Mouse (Mus musculus) limb, embryonic 13.5 days (tissue): Measurements from ENCODE around the gene Zbtb16. TPM values are rescaled to one million over a fixed set of nuclear protein-coding genes. Genes with fewer than 3 reads are reported as not detected.

Experiments
- ATAC-seq: fragments of 200-750 bp; cut with Nextera tagmentation; 2 replicates; pipeline ENCODE4 v1.8.0; 2017; ENCODE audit warnings: low read depth, moderate number of reproducible peaks, moderate TSS enrichment; ENCODE audit not compliant: low FRiP score
- H3K27ac ChIP-seq: fragments of 300-500 bp; sonication (generic); 2 replicates; pipeline ENCODE4 v1.5.1; 2015; ENCODE audit warnings: inconsistent platforms, mild to moderate bottlenecking, moderate library complexity
- H3K27me3 ChIP-seq: fragments of 300-500 bp; sonication (generic); 2 replicates; pipeline ENCODE4 v1.6.1; 2015; ENCODE audit warnings: mild to moderate bottlenecking, inconsistent platforms
- H3K36me3 ChIP-seq: fragments of 300-500 bp; sonication (generic); 2 replicates; pipeline ENCODE4 v1.6.1; 2015; ENCODE audit warnings: inconsistent platforms, mild to moderate bottlenecking, moderate library complexity
- H3K4me1 ChIP-seq: fragments of 300-500 bp; sonication (generic); 2 replicates; pipeline ENCODE4 v1.6.1; 2015; ENCODE audit warnings: inconsistent platforms
- H3K4me2 ChIP-seq: fragments of 300-500 bp; sonication (generic); replicated peaks from 2 replicates; pipeline ENCODE4 v1.6.1; 2015; ENCODE audit warnings: inconsistent platforms, mild to moderate bottlenecking, moderate library complexity
- H3K4me3 ChIP-seq: fragments of 300-500 bp; sonication (generic); 2 replicates; pipeline ENCODE4 v1.5.1; 2015; ENCODE audit warnings: moderate library complexity, mild to moderate bottlenecking, inconsistent platforms
- H3K9ac ChIP-seq: fragments of 300-500 bp; sonication (generic); 2 replicates; pipeline ENCODE4 v1.6.1; 2015; ENCODE audit warnings: mild to moderate bottlenecking, inconsistent platforms
- H3K9me3 ChIP-seq: fragments of 300-500 bp; sonication (generic); 2 replicates; pipeline ENCODE4 v1.6.1; 2016; ENCODE audit warnings: inconsistent platforms
- WGBS: fragments of 180-500 bp; shearing (Covaris S2); methylation state at CpG from one replicate; pipeline ENCODE4 v1.1.7; 2015; 5-methylcytosine and 5-hydroxymethylcytosine counted together
- polyA plus RNA-seq: library from polyadenylated mRNA; unstranded; fragments of >200 nt; fragmentation: Nextera tagmentation; extraction: Ambion mirVana; gene quantifications from 2 replicates; pipeline ENCODE4 v1.2.1, GENCODE M21; 2015

The Zbtb16 gene
- polyA plus RNA-seq, 1 experiment from 2014 or later = 1.1 TPM

DNA sequence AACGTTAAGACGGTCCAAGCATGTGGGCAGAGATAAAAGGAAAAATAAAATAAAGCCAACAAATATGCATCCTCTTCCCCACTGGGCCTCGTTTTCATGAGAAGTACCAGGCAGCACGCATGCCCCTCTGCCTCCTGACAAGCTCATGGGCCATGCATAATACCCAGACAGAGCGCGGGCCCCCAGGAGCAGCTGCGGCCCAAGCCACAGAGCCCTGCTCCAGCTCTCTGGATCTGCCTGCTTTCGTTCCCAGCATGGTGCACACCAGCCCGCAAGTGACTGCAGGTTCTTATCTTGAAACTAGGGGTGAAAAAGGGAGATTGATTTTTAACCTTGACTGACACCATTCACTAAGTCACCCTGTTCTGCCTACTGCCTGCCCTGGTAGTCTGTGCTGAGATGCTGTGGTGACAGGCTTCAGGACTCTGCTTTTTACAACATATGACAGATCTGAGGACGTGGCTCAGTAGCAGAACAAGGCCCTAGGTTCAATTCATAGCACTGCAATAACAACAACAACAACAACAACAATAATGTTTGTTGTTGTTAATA lies 79.7 kb downstream of the Zbtb16 start:
- Histone ChIP-seq H3K9me3 (no peaks in the 10 kb centered on the region), H3K27me3 (peaks cover 38% of the 10 kb centered on the region), H3K4me3 (no peak overlapping the region), H3K4me2 (no peak overlapping the region), H3K27ac (no peak overlapping the region), H3K4me1 (peaks cover 65% of the 10 kb centered on the region), H3K36me3 (no peaks in the 10 kb centered on the region), H3K9ac (no peak overlapping the region)
- 19% methylated on average over 10 of the region's 10 CpGs for WGBS
- no peak for ATAC-seq

DNA sequence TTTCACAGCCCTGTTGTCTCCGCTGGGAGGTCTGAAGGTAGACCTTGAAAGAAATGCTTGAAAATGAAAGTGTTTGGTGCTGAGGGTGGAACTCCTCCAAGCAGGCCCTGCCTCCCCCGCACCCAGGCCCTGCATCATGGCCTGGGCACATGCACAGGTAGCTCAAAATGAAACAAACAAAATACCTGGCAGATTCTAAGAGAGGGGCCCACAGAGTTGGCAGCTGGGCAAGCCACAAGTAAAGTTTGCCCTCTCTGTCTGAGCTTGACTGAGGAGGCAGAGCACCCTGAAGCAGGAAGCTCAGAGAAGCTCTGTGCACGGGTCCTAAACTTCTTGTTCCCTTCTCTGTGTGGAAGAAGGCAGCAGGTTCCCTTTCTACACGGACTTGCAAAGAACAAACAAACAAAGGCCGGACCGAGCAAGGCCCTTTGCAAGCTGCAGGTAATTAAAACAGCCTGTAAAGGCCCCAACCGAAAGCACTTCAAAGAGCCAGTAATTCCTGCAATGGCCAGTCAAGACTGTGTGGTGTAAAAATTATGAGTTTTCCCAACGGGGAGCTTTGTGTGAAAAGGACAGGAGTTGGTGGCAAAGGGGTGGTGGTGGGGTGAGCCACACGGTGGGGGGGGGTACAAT lies 80.5 kb downstream of the Zbtb16 start:
- WGBS = 16% methylated on average over 9 of the region's 9 CpGs
- peaks cover 57% of the 10 kb centered on the region for H3K4me1 ChIP-seq
- no peak overlapping the region for H3K9ac ChIP-seq
- H3K9me3 ChIP-seq = no peaks in the 10 kb centered on the region
- no peak overlapping the region for H3K4me2 ChIP-seq
- no peak for ATAC-seq
- H3K4me3 ChIP-seq = no peak overlapping the region
- no peaks in the 10 kb centered on the region for H3K36me3 ChIP-seq
- peaks cover 46% of the 10 kb centered on the region for H3K27me3 ChIP-seq
- H3K27ac ChIP-seq = peak overlapping the region; percentile 33; the same call in 1 of the 2 replicates

DNA sequence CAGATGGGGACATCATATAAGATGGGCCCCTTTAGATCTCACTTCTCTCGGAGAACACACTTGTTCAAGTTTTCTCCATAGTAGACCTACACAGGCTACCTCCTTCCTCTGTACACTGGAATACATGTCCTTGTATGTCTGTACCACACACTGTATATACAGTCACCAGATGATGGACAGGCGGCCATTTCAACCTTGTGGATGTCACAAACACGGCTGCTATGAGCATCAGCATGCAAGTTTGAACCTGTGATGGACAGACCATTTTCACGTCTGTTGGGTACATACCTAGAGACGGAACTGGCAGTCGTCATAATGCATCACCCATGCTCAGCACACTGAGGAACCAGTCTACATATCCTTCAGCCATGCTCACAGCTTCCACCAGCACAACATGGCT lies 81.6 kb downstream of the Zbtb16 start:
- ATAC-seq = no peak
- WGBS = 88% methylated on average over 6 of the region's 6 CpGs
- peaks cover 46% of the 10 kb centered on the region for H3K27me3 ChIP-seq
- no peak overlapping the region for H3K9ac ChIP-seq
- no peak overlapping the region for H3K27ac ChIP-seq
- no peak overlapping the region for H3K4me2 ChIP-seq
- no peak overlapping the region for H3K4me3 ChIP-seq
- no peaks in the 10 kb centered on the region for H3K36me3 ChIP-seq
- no peaks in the 10 kb centered on the region for H3K9me3 ChIP-seq
- H3K4me1 ChIP-seq = peaks cover 46% of the 10 kb centered on the region

DNA sequence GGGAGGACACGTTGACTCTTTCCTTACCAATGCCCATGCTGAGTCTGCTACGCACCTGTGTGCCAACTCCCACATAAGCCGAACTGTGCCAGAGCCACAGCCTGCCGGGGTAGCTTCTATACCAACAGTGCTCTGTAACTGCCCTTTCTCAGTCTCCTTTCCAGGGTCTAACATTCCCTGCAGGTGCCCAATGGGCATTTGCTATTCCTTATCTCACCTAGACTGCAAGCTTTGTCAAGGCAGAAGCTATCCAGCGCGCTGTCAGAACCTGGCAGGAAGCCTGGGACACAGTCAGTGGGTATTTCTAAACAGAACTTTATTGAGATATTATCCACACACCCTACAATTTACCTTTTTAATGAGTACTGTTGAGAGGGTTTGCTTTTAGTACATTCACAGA lies 82.1 kb downstream of the Zbtb16 start:
- peaks cover 43% of the 10 kb centered on the region for H3K4me1 ChIP-seq
- ATAC-seq = no peak
- 93% methylated on average over 6 of the region's 6 CpGs for WGBS
- H3K4me2 ChIP-seq = no peak overlapping the region
- no peak overlapping the region for H3K27ac ChIP-seq
- no peak overlapping the region for H3K9ac ChIP-seq
- H3K4me3 ChIP-seq = no peak overlapping the region
- no peaks in the 10 kb centered on the region for H3K36me3 ChIP-seq
- no peaks in the 10 kb centered on the region for H3K9me3 ChIP-seq
- peaks cover 43% of the 10 kb centered on the region for H3K27me3 ChIP-seq

DNA sequence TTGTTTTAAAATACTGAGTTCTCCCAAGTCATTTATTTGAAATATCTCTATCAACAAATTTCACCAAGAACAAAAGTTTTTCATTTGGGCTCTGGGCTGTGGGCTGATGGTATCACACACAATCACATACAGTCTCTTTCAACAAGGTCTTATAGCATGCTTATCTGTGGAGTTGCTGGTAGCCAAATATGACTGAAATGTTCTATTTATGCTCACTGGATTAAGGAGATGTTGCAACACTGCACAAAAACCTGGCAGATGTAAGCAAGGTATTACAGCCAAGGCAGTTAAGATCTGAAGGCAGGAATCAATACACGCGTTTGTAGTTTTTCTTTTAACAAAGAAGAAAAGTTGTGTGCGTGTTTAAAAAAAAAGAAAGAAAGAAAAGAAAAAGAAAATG lies 84.1 kb downstream of the Zbtb16 start:
- Histone ChIP-seq H3K9ac (no peak overlapping the region), H3K4me3 (no peak overlapping the region), H3K4me2 (no peak overlapping the region), H3K27ac (no peak overlapping the region), H3K27me3 (peaks cover 40% of the 10 kb centered on the region), H3K4me1 (peaks cover 23% of the 10 kb centered on the region), H3K9me3 (0 out of 2 replicates have a peak, but pooled peaks cover 3% of the 10 kb centered on the region), H3K36me3 (no peaks in the 10 kb centered on the region)
- no peak for ATAC-seq
- WGBS = 87% methylated on average over 3 of the region's 3 CpGs

DNA sequence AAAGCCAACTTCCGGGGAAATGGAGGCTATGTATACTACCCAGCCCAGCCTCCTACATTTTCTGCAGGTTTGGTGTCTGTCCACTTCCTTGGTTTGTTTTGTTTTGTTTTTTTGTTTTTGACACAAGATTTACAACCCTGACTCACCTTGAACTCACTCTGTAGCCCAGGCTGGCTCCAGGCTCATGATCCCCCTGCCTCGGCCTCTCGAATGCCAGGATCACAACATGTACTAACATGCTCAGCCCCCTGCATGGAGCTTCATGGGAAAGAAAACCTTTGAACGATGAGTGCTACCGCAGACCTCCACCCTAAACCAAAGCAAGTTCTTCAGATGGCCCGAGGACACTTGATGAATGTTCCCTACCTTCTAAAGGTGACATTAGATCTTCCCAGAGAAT lies 86.4 kb downstream of the Zbtb16 start:
- WGBS = 90% methylated on average over 6 of the region's 6 CpGs

DNA sequence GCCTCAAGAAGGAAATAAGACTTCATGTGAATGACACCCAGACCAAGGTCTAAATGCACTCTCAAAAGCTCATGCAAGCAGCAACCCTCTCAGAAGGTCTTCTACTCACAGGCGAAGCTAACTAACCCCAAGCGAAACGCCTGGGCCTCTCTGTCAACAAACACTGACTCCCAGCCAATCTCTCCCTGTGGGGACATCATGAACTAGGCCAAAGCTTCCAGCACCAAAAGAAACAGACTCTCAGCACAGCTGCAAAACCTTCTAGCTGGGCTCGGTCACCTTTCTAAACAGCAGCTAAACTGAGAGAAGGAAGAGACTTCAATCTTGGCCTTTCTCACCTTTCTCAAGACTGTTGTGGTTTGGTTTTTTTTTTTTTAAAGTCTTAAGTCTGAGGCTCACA lies 86.9 kb downstream of the Zbtb16 start:
- H3K4me2 ChIP-seq = no peak overlapping the region
- no peak for ATAC-seq
- WGBS = 83% methylated on average over 4 of the region's 4 CpGs

More for the DNA sequence above, 86.4 kb downstream of the Zbtb16 start:
- Histone ChIP-seq H3K4me1 (peaks cover 10% of the 10 kb centered on the region), H3K9me3 (0 out of 2 replicates have a peak, but pooled peaks cover 3% of the 10 kb centered on the region), H3K36me3 (no peaks in the 10 kb centered on the region), H3K27me3 (peaks cover 39% of the 10 kb centered on the region), H3K4me3 (no peak overlapping the region), H3K27ac (no peak overlapping the region), H3K9ac (no peak overlapping the region), H3K4me2 (no peak overlapping the region)
- no peak for ATAC-seq

DNA sequence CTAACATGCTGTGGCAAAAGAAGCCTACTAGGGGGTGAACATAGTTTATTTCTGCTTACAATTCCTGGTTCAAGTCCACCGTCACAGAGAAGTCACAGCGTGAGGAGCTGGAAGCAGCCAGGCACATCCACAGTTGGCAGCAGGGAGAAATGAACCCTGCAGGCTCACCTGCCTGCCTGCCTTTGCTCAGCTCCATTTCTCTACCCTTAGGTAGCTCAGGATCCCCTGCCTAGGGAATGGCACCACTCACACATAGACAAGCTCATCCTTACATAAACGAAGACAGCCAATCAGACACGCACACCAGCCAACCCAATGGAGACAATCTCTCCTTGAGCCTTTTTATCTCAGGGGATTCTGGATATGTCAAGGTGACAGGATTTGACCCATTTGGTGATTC lies 87.3 kb downstream of the Zbtb16 start:
- peaks cover 11% of the 10 kb centered on the region for H3K4me1 ChIP-seq
- H3K4me3 ChIP-seq = no peak overlapping the region
- no peak for ATAC-seq
- H3K27ac ChIP-seq = no peak overlapping the region
- 0 out of 2 replicates have a peak, but pooled peaks cover 3% of the 10 kb centered on the region for H3K9me3 ChIP-seq
- no peak overlapping the region for H3K9ac ChIP-seq
- no peak overlapping the region for H3K4me2 ChIP-seq
- H3K27me3 ChIP-seq = peaks cover 37% of the 10 kb centered on the region
- 92% methylated on average over 4 of the region's 4 CpGs for WGBS
- no peaks in the 10 kb centered on the region for H3K36me3 ChIP-seq

More for the DNA sequence above, 86.9 kb downstream of the Zbtb16 start:
- Histone ChIP-seq H3K27ac (no peak overlapping the region), H3K9ac (no peak overlapping the region), H3K9me3 (0 out of 2 replicates have a peak, but pooled peaks cover 3% of the 10 kb centered on the region), H3K36me3 (no peaks in the 10 kb centered on the region), H3K27me3 (peaks cover 37% of the 10 kb centered on the region), H3K4me1 (peaks cover 11% of the 10 kb centered on the region), H3K4me3 (no peak overlapping the region)

DNA sequence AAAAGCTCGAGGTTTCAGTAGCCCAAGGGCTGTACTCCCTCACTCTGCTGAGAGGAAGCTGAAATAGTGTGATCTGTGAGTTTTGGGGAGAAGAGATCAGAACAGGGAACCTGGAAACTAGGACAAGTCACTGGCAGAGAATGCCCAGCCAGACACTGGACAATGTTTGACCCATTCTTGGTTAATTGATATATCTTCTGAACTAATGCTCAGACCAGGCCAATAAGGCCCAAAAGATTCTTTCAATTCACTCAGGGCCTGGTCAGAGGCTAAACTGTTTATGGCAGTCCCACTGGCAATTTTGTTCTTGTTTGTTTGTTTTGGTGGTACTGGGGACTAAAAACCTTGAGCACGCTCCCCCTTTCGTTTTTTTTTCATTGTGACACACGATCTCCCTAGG lies 87.8 kb downstream of the Zbtb16 start:
- Histone ChIP-seq H3K27ac (no peak overlapping the region), H3K9ac (no peak overlapping the region), H3K4me1 (peaks cover 11% of the 10 kb centered on the region), H3K4me3 (no peak overlapping the region), H3K27me3 (peaks cover 35% of the 10 kb centered on the region), H3K9me3 (0 out of 2 replicates have a peak, but pooled peaks cover 3% of the 10 kb centered on the region), H3K36me3 (no peaks in the 10 kb centered on the region), H3K4me2 (no peak overlapping the region)
- ATAC-seq = no peak
- WGBS = 58% methylated on average over 4 of the region's 4 CpGs

DNA sequence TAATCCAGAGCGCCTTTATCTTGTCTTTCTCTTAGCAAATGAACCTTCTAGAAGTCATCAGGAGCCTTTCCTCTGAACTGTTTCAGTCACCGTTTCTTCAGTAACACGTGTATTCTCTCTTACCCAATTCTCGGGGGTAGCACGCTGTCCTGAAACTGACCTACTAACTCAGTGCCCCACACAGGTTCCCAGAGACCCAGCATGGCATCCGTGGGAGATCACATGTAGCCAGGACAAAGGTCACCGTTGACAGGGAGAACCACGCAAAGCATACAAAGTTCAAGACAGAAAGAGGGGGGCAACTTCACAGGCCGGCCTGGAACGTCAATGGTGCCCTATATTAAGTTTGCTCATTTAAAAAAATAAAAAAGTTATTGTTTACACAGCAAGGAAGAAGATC lies 89.5 kb downstream of the Zbtb16 start:
- H3K4me1 ChIP-seq = peaks cover 5% of the 10 kb centered on the region; the same call in 1 of the 2 replicates
- no peak for ATAC-seq
- H3K27ac ChIP-seq = no peak overlapping the region
- peaks cover 46% of the 10 kb centered on the region for H3K27me3 ChIP-seq
- no peak overlapping the region for H3K9ac ChIP-seq
- no peak overlapping the region for H3K4me2 ChIP-seq
- H3K9me3 ChIP-seq = 0 out of 2 replicates have a peak, but pooled peaks cover 3% of the 10 kb centered on the region
- H3K36me3 ChIP-seq = no peaks in the 10 kb centered on the region
- WGBS = 94% methylated on average over 10 of the region's 10 CpGs
- H3K4me3 ChIP-seq = no peak overlapping the region

DNA sequence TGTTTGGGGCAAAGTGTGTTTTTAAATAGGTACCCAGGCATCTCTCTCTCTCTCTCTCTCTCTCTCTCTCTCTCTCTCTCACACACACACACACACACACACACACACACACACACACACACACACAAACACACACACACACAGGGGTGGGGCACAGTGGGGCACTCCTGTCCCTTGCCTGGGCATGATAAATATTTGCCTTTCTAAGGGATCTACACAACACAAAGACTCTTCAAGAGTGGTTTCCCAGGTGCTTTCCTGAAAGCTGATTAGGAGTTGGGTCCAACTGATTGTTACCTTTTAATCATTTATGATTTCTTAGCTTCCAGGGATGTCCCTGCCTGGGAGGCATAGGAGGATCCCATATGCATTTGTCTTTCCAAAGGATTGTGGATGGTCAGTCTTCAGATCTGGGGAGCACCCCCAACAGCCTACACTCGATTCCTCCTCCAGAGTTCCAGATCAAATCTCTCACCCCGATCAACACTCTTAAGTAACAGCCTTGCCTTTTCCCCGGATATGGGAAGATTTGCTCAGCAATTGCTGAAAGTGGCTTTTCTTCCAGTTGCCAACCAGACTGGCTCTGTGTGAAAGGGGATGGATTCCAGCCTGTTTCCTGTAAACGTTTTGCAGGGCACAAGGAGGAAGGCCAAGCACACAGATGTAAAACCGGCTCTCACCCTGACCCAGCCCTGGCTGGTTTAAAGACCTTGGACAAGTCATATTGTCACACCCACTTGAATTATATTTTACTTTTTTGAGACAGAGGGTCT lies 90.5 kb downstream of the Zbtb16 start:
- no peak for ATAC-seq
- peaks cover 12% of the 10 kb centered on the region for H3K4me1 ChIP-seq

DNA sequence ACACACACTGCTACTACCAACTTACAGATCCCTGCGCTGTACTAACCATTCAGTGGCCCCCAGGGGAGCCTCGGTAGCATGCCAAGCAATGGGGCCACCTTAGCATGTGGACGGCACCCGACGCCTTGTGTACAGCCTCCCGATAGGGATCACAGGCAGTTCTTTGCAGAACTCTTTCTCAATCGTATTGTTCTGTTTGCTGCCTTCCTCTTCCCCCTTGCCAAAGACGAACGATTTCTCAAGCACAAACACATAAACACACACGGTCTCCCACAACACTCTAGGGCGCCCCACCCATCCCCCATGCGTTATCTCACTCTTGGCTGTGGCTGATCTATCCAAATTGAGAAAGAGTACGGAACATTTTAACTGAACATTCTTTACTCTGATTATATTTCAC lies 91.1 kb downstream of the Zbtb16 start:
- Histone ChIP-seq H3K9ac (no peak overlapping the region), H3K27me3 (peaks cover 37% of the 10 kb centered on the region), H3K4me1 (peaks cover 19% of the 10 kb centered on the region), H3K36me3 (no peaks in the 10 kb centered on the region), H3K4me3 (no peak overlapping the region), H3K9me3 (0 out of 2 replicates have a peak, but pooled peaks cover 3% of the 10 kb centered on the region), H3K27ac (no peak overlapping the region), H3K4me2 (no peak overlapping the region)
- 82% methylated on average over 13 of the region's 13 CpGs for WGBS
- ATAC-seq = no peak

More for the DNA sequence above, 90.5 kb downstream of the Zbtb16 start:
- Histone ChIP-seq H3K9me3 (0 out of 2 replicates have a peak, but pooled peaks cover 3% of the 10 kb centered on the region), H3K4me3 (no peak overlapping the region), H3K4me2 (no peak overlapping the region), H3K36me3 (no peaks in the 10 kb centered on the region), H3K27ac (no peak overlapping the region), H3K27me3 (peaks cover 40% of the 10 kb centered on the region), H3K9ac (no peak overlapping the region)
- WGBS = 69% methylated on average over 5 of the region's 5 CpGs
